Mouse (Mus musculus): ENCODE measurements at regions not wholly inside any gene's neighbourhood (a gene's known extent, or its start where the extent isn't known, plus 50 kb on each side); places are given as distances from the start of the nearest gene placed in this dataset.

DNA sequence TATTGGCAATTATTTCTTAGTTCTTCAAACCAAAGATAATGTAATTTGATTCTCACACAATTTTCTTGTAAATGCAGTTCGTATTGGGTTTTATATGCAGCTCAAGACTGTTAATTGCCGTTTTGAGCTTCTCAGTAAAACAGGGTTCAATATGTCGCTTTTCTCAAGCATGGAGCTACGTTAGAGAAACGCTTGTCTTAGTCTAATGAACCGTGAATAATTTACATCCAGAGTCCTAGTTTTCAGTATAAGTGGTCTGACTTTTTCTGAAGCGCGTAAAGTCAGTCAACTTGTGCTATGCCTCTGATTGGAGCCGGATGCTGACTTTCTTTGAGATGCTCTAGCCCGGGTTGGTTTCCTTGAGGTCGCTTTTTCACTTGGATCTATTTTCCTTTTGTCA is 177.8 kb upstream of the Snx7 start:
- Histone ChIP-seq H3K36me3 (ENCODE audit: insufficient read depth, low read length) (no peaks in the 10 kb centered on the region), H3K4me3 (ENCODE audit: low read length) (no peak overlapping the region), H3K27ac (no peak overlapping the region), H3K9me3 (ENCODE audit: low read length) (no peaks in the 10 kb centered on the region), H3K9ac (replicated peaks; ENCODE audit: low read length) (no peak overlapping the region), H3K4me1 (ENCODE audit: insufficient read depth, low read length) (no peaks in the 10 kb centered on the region), H3K27me3 (ENCODE audit: insufficient read depth, low read length) (no peaks in the 10 kb centered on the region), H3K4me2 (ENCODE audit: low read depth, low read length) (0 out of 2 replicates have a peak overlapping the region, but pooled peaks have one; percentile 18)
- DNase-seq (ENCODE audit: low spot score) (peak; percentile 4), ATAC-seq (no peak)
- WGBS, result 49% methylated on average over 11 of the region's 11 CpGs
- no peak for TF ChIP-seq CTCF (IDR thresholded peaks at IDR 0.05; ENCODE audit: low read depth)

DNA sequence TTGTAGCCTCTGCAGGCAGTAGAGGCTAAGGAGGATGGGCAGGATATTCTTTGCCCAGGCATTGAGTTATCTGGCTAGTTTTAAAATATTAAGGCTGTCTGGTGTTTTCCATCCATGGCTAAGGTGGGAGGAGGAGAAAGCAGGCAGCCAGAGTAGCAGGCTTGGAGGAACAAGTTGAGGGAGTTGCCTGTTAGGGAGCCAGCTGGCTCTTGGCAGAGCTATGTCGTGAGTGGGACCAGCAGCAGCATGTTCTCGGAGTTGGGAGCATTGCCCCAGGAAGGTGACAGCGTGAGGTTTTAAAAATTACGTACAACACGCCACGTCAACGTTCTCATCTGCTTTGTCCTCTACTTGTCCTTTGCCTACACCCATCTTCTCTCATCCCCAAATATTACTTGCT is 167.8 kb upstream of the Snx7 start:
- Histone ChIP-seq H3K4me2 (ENCODE audit: low read depth, low read length) (no peak overlapping the region), H3K36me3 (ENCODE audit: insufficient read depth, low read length) (no peaks in the 10 kb centered on the region), H3K4me1 (ENCODE audit: insufficient read depth, low read length) (no peaks in the 10 kb centered on the region), H3K27me3 (ENCODE audit: insufficient read depth, low read length) (no peaks in the 10 kb centered on the region), H3K9ac (replicated peaks; ENCODE audit: low read length) (no peak overlapping the region), H3K27ac (no peak overlapping the region), H3K9me3 (ENCODE audit: low read length) (no peaks in the 10 kb centered on the region), H3K4me3 (ENCODE audit: low read length) (no peak overlapping the region)
- ATAC-seq, result no peak
- TF ChIP-seq CTCF (IDR thresholded peaks at IDR 0.05; ENCODE audit: low read depth), result no peak
- 92% methylated on average over 7 of the region's 7 CpGs for WGBS
- no peak for DNase-seq (ENCODE audit: low spot score)

DNA sequence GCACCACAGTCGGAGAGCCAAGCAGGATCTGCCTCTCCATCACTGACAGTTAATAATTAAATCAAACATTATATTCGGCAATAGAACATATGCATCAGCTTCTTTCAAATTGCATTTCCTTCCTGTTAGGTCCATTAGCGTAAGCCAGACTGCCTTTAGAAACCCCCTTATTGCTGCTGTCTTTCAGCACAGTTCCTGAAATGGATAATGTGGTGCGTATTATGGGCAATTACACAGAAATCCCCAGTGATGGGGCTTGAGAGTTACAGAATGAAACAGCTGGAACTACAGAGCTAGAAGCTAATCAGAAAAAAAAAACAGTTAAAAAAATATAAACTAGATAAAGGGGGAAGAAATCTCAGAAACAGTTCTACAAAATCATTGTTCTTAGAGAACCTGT is 126.7 kb upstream of the Snx7 start:
- ATAC-seq, result no peak
- WGBS, result 52% methylated on average over 4 of the region's 4 CpGs
- no peak overlapping the region for H3K4me3 ChIP-seq (ENCODE audit: low read length)
- DNase-seq (ENCODE audit: low spot score), result peak; percentile 28
- H3K9me3 ChIP-seq (ENCODE audit: low read length), result no peaks in the 10 kb centered on the region
- no peaks in the 10 kb centered on the region for H3K36me3 ChIP-seq (ENCODE audit: insufficient read depth, low read length)
- no peak for TF ChIP-seq CTCF (IDR thresholded peaks at IDR 0.05; ENCODE audit: low read depth)
- no peak overlapping the region for H3K9ac ChIP-seq (replicated peaks; ENCODE audit: low read length)
- H3K27ac ChIP-seq, result no peak overlapping the region
- H3K4me2 ChIP-seq (ENCODE audit: low read depth, low read length), result no peak overlapping the region
- no peaks in the 10 kb centered on the region for H3K27me3 ChIP-seq (ENCODE audit: insufficient read depth, low read length)
- H3K4me1 ChIP-seq (ENCODE audit: insufficient read depth, low read length), result no peaks in the 10 kb centered on the region

DNA sequence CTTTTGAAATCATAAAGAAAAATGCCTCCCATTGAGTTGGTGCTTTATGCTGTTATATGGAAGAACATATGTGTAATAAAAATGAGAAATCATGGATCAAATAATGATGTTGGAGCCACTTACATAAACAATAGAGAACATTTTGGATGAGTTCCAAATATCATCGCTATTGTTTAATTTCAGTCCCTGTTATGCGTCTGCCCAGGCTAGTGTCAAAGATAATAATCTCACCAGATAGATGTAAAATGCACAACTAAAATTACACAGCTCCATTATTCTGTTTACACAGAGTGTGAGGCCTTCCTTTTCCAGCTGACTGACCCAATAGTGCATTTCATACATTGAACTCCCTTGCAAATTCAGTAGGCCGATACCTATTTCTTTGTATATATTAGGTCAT is 125.4 kb upstream of the Snx7 start:
- WGBS, result 49% methylated on average over 3 of the region's 3 CpGs
- no peak overlapping the region for H3K9ac ChIP-seq (replicated peaks; ENCODE audit: low read length)
- H3K9me3 ChIP-seq (ENCODE audit: low read length), result no peaks in the 10 kb centered on the region
- no peaks in the 10 kb centered on the region for H3K36me3 ChIP-seq (ENCODE audit: insufficient read depth, low read length)
- TF ChIP-seq CTCF (IDR thresholded peaks at IDR 0.05; ENCODE audit: low read depth), result no peak
- no peak overlapping the region for H3K4me2 ChIP-seq (ENCODE audit: low read depth, low read length)
- ATAC-seq (no peak), DNase-seq (ENCODE audit: low spot score) (no peak)
- no peaks in the 10 kb centered on the region for H3K27me3 ChIP-seq (ENCODE audit: insufficient read depth, low read length)
- H3K27ac ChIP-seq, result no peak overlapping the region
- H3K4me3 ChIP-seq (ENCODE audit: low read length), result no peak overlapping the region
- no peaks in the 10 kb centered on the region for H3K4me1 ChIP-seq (ENCODE audit: insufficient read depth, low read length)

DNA sequence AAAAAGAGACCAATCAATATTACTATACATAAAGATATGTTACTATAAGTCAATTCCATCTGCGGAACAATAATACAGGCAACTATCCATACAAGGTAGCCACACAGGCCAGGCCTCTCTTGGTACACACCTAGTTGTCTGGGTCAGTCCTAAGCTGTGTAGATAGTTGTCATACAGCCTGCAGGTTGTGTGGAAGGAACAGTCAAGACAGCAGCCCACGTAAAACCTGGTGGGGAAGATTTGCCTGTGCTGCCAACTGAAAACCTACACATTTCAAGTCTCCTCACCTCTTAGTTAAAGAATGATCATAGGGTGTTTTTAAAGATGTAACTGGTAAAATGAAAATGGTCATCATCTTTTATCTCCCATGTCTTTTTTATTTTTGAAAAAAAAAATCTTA is 121.8 kb upstream of the Snx7 start:
- no peaks in the 10 kb centered on the region for H3K27me3 ChIP-seq (ENCODE audit: insufficient read depth, low read length)
- DNase-seq (ENCODE audit: low spot score) (no peak), ATAC-seq (no peak)
- no peak for TF ChIP-seq CTCF (IDR thresholded peaks at IDR 0.05; ENCODE audit: low read depth)
- no peak overlapping the region for H3K27ac ChIP-seq
- WGBS, result 89% methylated on average over 2 of the region's 2 CpGs
- H3K36me3 ChIP-seq (ENCODE audit: insufficient read depth, low read length), result no peaks in the 10 kb centered on the region
- H3K9ac ChIP-seq (replicated peaks; ENCODE audit: low read length), result no peak overlapping the region
- H3K4me3 ChIP-seq (ENCODE audit: low read length), result no peak overlapping the region
- no peaks in the 10 kb centered on the region for H3K9me3 ChIP-seq (ENCODE audit: low read length)
- no peak overlapping the region for H3K4me2 ChIP-seq (ENCODE audit: low read depth, low read length)
- no peaks in the 10 kb centered on the region for H3K4me1 ChIP-seq (ENCODE audit: insufficient read depth, low read length)

DNA sequence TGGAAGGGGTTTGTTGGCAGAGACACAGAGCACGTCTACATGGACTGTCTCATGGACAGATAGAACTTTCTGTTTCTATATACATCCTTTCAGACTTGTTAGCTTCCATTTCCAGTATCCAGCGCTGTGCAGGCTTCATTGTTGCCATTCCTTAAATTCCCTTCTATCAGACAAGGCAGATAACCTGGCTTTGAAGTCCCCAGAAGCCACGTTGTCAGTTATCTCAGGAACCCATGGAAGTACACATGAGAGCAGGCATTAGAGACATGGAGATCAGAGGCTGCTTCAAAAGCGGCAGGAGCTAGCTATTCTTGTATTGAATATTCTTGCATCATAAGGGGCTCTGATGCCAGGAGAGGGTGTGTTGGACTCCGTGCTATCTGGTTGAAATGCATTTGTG is 119.7 kb upstream of the Snx7 start:
- H3K27ac ChIP-seq, result no peak overlapping the region
- no peak overlapping the region for H3K4me3 ChIP-seq (ENCODE audit: low read length)
- TF ChIP-seq CTCF (IDR thresholded peaks at IDR 0.05; ENCODE audit: low read depth), result no peak
- H3K4me1 ChIP-seq (ENCODE audit: insufficient read depth, low read length), result no peaks in the 10 kb centered on the region
- no peaks in the 10 kb centered on the region for H3K27me3 ChIP-seq (ENCODE audit: insufficient read depth, low read length)
- H3K4me2 ChIP-seq (ENCODE audit: low read depth, low read length), result no peak overlapping the region
- no peak overlapping the region for H3K9ac ChIP-seq (replicated peaks; ENCODE audit: low read length)
- 80% methylated on average over 5 of the region's 5 CpGs for WGBS
- no peak for DNase-seq (ENCODE audit: low spot score)
- no peaks in the 10 kb centered on the region for H3K9me3 ChIP-seq (ENCODE audit: low read length)
- no peak for ATAC-seq
- no peaks in the 10 kb centered on the region for H3K36me3 ChIP-seq (ENCODE audit: insufficient read depth, low read length)

DNA sequence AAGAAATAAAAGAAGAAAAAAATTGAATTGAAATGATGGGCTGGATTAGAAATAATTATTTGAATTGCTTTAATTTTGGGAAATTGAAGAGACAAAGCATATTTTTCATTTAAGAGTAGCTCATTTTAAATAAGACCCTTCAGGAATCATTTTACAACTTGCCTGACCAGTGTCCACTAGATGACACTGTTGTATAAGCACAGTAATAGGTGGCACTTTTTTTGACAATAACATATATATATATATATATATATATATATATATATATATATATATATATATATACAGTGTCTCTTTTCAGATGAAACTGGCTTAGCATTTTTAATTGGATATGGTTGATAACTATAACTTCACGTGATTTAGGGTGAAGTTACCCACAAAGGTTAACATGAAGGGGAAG is 106.9 kb upstream of the Snx7 start:
- no peak overlapping the region for H3K4me2 ChIP-seq (ENCODE audit: low read depth, low read length)

More for the DNA sequence above, 106.9 kb upstream of the Snx7 start:
- Histone ChIP-seq H3K27me3 (ENCODE audit: insufficient read depth, low read length) (no peaks in the 10 kb centered on the region), H3K9me3 (ENCODE audit: low read length) (no peaks in the 10 kb centered on the region), H3K4me3 (ENCODE audit: low read length) (no peak overlapping the region), H3K9ac (replicated peaks; ENCODE audit: low read length) (no peak overlapping the region), H3K36me3 (ENCODE audit: insufficient read depth, low read length) (no peaks in the 10 kb centered on the region), H3K4me1 (ENCODE audit: insufficient read depth, low read length) (no peaks in the 10 kb centered on the region), H3K27ac (no peak overlapping the region)
- 78% methylated on average over 1 of the region's 1 CpGs for WGBS
- TF ChIP-seq CTCF (IDR thresholded peaks at IDR 0.05; ENCODE audit: low read depth), result peak; percentile 66
- DNase-seq (ENCODE audit: low spot score), result peak; percentile 75
- no peak for ATAC-seq

All from hindbrain, postnatal 0 days (tissue).